Mouse (Mus musculus): ENCODE data around the gene Sh3glb1. TPM values are rescaled to one million over a fixed set of nuclear protein-coding genes. Genes with fewer than 3 reads are reported as not detected.

Gene Sh3glb1
- total RNA-seq, 2 experiments from 2014 or later, result 276 to 331 TPM

Other genes starting within 250 kb of the Sh3glb1 start
- gene Hs2st1, start 150.2 kb downstream of the Sh3glb1 start, total RNA-seq (2021), result 10 to 100 TPM; 36.7 to 37.7 TPM
- gene Selenof, start 150.0 kb downstream of the Sh3glb1 start, total RNA-seq (2021), result 100 to 1,000 TPM; 226 to 228 TPM
- gene Clca3a1, start 40.6 kb upstream of the Sh3glb1 start, total RNA-seq (2021), result under 1 TPM; 0.23 to 0.69 TPM
- under 1 TPM in 1 of 2 experiments, not detected in 1; 0.10 TPM for gene Clca3a2, start 99.2 kb upstream of the Sh3glb1 start, total RNA-seq (2021)
- gene Clca3b, start 129.0 kb upstream of the Sh3glb1 start, total RNA-seq (2021), result not detected
- not detected for gene Clca4b, start 212.2 kb upstream of the Sh3glb1 start, total RNA-seq (2021)